Mouse (Mus musculus): ENCODE measurements around the gene Gm28557.
"Not testable (repeated sequence)": the region's sequence is repeated elsewhere in the genome, so short reads cannot be mapped to it uniquely, and the experiment has no call there.

DNA sequence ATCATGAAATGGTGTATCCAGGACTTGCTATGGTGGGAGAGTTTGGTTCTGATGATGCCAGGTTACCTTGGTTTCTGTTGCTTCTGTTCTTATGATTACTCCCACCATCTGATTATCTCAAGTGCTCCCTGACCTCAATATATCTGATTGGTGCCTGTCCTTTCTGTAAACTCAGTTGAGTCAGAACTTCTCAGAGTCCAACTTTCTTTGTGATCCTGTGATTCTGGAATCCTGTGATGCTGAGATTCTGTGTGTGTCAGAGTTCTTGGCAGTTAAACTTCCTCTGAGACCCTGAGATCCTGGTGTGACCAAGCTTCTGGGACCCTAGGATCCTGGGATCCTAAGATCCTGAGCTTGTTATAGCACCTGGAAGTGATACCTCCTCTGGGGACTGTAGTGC, 13.0 kb upstream of the Gm28557 start, which contains the start of gene Zfp759:
- TF ChIP-seq CTCF (IDR thresholded peaks at IDR 0.05; ENCODE audit: borderline replicate concordance, control insufficient read depth, extremely low read depth, insufficient read depth, low read length, poor library complexity); POLR2A (IDR thresholded peaks at IDR 0.05; ENCODE audit: control insufficient read depth, extremely low read depth, insufficient read depth, low read length, poor library complexity): not testable (repeated sequence)
